Mouse (Mus musculus): Measurements from ENCODE around the gene Rgl1.

The Rgl1 gene

GRCm38 (mm10) chr1:152612535-152613157, 153.5 kb downstream of the Rgl1 start:
- no peak for DNase-seq

DNA sequence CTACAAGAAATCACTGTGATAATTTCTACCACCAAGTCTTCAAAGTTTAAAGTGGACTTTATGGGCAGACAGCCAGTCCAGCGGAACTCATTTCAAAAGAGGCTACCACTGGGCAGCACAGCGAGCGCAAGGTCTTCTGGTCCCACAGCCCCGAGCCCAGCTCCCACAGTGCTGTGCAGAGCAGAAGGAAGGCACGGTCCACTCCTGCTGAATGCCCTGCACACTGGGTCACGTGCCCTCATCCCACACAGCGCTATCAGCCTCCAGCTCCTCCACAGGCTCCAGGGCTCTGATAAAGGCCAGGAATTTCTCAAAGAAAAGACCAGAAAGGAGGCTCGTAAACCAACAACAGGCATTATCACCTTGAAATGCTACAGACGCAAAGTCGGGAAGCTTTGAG, 156.6 kb downstream of the Rgl1 start:
- no peak for DNase-seq

- no peak for DNase-seq
Measured at GRCm38 (mm10) chr1:152609006-152609405, 157.1 kb downstream of the Rgl1 start.

- DNase-seq, result no peak
Measured at GRCm38 (mm10) chr1:152607765-152608164, 158.4 kb downstream of the Rgl1 start.

DNA sequence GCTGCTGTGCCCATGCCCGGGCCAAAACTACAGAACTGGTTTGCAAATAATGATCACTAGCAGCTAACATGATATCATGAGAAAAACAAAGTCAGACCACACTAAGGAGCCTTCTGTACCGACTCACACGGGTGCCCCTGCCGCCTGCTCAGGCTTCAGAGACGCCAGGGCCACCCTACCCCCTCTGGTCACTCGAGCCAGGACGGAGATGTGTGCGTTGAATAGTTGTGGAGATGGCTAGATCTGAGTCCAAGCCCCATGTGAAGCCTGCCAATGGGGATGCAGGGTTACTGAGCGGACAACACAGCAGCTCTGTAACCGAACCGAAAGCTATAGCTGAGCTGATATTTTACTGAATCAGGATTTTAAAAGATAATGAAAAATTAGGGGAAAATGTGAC, 159.4 kb downstream of the Rgl1 start:
- no peak for DNase-seq

DNA sequence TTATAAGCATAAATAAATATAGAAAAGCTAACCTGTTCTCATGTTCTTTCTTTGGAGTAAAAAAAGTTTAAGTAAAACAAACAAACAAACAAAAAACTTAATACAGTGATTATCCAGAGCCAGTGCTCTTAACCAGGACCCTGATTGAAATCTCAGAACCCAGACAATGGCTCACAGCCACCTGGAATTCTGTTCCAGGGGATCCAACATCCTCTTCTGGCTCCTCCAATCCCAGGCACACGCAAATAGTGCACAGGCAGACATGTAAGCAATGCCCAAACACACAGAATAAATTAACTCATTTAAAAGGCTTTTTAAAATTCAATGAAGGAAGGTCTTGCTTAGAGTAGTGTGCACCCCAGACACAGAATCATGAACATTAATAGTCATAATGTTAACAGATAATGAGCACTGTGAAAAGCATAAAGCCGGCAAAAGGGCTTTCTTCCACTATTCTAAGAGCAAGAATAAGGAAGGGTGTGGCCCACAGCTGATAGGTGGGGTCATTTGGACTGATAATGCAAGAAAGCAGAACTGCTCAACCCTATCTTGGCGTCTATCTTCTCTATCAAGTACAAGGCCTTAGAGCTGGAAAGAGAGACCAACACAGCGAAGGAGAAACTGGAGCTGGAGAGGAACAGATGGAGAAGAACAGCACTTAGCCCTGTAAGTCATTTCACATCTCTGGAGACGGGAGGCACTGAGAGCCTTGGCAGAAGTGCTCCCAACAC, 160.1 kb downstream of the Rgl1 start:
- no peak for DNase-seq

GRCm38 (mm10) chr1:152604147-152604546, 162.0 kb downstream of the Rgl1 start:
- no peak for DNase-seq

DNA sequence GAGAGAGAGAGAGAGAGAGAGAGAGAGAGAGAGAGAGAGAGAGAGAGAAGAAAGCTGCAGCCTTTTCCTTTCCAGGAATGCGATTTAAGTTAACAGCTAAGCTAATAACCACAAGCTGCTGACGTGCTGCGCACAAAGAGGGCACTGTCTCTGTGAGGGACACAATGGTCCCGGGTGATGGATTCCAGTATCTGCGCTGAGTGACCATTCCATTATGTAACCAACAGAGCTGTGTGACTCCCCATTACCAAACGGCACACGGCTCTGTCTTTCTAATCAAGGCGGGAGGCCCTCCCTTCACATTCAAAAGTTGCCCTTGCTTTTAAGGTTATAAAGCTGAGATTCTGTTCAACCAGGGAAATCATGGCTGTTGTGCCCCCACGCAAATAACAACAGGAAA, 162.5 kb downstream of the Rgl1 start:
- no peak for DNase-seq

GRCm38 (mm10) chr1:152600494-152600893, 165.7 kb downstream of the Rgl1 start:
- DNase-seq, result no peak

GRCm38 (mm10) chr1:152599347-152599746, 166.8 kb downstream of the Rgl1 start:
- DNase-seq, result peak; percentile 62

DNA sequence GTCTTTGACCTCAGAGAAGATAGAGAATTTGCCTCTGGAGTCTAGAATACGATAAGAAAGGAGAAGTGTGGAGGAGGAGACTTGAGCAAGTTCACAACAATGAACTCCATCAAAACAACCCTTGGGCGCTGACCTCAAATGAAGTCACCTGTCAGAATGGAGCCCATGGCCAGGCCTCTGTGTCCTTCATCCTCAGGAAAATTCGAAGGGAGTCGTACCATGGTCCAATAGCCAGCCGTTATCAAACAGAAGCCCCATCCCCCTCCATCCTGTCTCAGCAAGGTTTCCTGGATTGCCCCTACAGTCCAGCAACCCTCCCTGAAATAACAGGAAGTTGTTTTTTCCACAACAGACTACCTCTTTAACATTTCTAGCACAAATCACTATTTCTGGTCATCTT, 171.5 kb downstream of the Rgl1 start:
- DNase-seq, result no peak

- no peak for DNase-seq
Measured at GRCm38 (mm10) chr1:152593831-152594549, 172.2 kb downstream of the Rgl1 start.

DNA sequence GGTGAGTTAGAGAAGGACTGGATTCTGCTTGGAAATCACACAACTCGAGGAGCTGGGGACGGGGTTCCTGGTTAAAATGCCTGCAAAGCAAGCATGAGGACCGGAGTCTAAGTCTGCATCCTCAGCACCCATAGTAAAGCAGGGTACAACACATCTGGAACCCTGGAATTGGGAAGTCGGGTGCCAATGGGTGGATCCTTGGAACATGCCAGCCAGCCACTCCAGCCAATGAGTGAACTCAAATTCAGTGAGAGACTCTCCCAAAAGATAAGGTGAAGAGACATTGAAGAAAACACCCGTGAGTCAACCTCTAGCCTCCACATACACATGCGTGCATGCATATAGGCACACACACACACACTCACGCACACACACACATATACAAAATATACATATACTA, 172.8 kb downstream of the Rgl1 start:
- no peak for DNase-seq

DNA sequence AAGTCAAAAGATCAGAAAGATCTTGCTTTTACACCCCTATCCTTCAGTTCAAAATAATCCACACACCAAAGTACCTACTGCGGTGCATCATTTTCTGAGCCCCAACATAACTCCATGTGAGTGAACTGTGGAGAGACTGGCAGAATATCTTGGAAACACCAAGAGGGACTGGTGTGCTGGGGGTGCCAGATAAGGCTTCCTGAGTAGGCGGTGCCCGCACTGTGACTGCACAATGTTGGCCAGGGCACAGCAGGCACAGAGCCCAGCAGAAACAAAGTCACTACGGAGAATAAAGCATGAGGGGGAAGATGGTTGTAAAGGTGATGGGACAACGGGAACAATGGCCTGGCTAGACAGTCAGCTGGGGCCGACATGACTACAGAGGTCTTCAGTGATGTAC, 173.5 kb downstream of the Rgl1 start:
- DNase-seq, result peak; percentile 69

GRCm38 (mm10) chr1:152591746-152592498, 174.2 kb downstream of the Rgl1 start:
- no peak for DNase-seq

- no peak for DNase-seq
Measured at GRCm38 (mm10) chr1:152590321-152590720, 175.8 kb downstream of the Rgl1 start.

- DNase-seq, result peak; percentile 88
Measured at GRCm38 (mm10) chr1:152589331-152589935, 176.7 kb downstream of the Rgl1 start.

DNA sequence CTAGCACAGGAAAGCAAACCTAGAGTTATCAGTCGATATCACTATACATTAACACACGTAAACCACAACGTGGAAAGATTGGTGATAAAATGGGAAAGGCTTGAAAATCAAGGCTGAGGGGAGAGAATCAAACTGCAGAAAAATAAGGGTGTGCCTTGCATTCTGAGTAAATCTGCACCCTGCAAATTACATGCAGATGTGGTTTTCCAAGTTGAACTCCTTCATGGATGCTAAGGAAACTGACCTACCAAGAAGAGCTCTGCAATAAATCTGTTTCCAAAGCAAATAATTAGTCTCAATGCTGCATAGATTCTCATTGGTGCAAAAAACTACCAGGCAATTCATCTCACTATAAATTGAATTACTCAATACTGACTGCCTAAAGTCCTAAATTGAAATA, 178.7 kb downstream of the Rgl1 start:
- no peak for DNase-seq

DNA sequence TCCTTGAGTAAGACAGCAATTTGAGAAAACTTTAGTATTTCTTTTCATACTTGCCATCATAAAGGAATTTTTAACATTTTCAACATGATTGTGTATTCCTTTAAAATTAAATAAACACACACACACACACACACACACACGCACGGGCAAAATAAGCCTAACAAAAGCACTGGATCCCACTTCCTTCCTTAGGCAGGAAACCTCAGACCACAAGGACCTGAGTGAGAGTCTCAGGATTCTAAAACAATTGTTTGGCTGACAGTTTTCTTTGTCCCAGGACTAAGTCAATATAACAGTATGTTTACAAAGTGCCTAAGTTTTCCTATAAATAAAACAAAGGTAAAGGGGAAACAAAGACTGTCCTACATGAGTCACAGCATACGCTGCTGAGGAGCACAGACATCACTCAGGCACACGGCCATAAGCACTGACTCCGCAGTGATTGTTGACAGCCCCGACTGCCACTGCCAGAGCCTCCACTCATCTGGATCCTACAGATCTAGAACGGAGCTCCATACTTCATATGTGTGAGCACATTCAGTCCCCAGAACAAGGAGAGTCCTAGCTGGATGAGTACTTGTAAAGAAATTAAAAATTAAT, 180.7 kb downstream of the Rgl1 start:
- no peak for DNase-seq

DNA sequence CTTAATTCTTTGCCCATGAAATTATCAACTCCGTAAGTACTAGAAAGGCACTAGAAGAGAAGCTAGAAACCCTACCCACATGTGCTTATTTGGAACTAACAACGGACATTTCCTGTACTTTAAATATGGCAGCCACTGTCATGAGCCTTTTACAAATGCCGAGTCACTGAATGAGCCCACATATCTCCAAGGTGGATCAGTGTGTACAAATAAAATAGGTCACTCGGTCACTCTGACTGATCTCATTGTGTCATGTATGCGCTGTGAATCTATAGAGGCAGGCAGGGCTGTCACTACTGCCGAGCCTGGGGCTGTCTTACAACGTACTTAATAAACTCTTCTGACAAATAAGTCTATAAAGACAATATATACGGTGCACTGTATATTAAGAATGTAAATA, 181.2 kb downstream of the Rgl1 start:
- DNase-seq, result no peak

DNA sequence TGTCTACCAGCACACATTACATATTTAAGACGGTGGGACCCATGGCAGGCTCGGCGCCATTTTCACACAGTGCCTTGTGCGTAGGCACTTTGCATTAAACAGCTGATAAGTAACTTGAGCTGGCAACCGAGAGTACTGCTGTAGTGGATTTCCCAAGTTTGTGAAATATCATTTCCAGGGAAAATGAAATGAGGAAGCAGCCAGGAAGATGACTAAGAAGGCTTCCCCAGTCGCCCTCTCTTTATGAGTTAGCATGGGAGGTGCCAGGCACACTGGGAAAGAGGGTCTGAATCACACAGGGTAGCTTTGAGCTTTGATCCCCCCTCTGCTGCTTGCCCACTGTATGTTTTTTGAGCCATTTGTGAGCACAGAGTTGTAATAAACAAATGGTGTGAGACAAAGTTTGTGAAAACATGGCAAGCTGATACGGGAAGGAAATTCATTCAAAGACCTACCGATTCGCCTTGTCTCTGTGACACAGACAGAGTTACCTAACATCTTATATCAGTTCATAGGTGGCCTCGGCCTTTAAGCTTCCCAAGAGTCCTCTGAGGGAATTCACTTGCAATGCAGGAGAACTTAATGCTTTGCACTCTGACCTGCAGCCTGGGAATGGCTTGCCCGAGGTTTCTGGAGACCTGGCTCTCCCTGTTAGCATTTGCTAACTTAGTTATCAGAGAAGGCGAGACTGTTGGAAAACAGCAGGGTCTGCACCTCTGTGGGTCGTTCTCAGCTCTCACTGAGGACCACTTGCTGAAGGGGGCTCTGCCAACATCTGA, 184.8 kb downstream of the Rgl1 start:
- no peak for DNase-seq

DNA sequence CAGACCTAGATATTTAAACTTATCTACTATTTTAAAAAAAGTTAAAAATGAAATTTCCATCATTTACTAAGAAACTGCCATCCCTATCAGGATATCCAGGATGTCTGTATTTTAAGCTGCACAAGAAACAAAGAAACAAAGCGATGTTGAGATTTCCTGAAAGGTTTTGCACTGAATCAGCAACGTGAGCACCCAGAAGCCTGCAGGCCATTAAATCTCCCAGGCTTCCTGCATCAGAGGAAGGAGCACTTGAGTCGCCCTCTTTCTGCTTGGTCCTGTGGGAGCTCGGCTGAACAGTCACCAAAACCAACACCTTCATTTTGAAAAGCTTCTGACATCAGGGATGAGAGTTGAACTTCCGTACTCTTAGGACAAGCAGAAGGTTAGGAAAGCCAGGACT, 187.2 kb downstream of the Rgl1 start:
- DNase-seq, result no peak
